Mouse (Mus musculus) telencephalon, adult 2 months (tissue): ENCODE results near the gene Magi2.

Source experiments
- DNase-seq: peaks from one replicate; pipeline ENCODE4 v3.0.0-alpha.2; 2011; ENCODE audit warnings: low read depth, low spot score

Gene Magi2

GRCm38 (mm10) chr5:20499031-20499600 lies 1272.3 kb downstream of the Magi2 start:
- DNase-seq = no peak

GRCm38 (mm10) chr5:20508609-20509008 lies 1281.8 kb downstream of the Magi2 start:
- DNase-seq = no peak

GRCm38 (mm10) chr5:20509606-20510005 lies 1282.8 kb downstream of the Magi2 start:
- DNase-seq = no peak

- DNase-seq = no peak
Measured at GRCm38 (mm10) chr5:20512377-20513126, 1285.7 kb downstream of the Magi2 start.

DNA sequence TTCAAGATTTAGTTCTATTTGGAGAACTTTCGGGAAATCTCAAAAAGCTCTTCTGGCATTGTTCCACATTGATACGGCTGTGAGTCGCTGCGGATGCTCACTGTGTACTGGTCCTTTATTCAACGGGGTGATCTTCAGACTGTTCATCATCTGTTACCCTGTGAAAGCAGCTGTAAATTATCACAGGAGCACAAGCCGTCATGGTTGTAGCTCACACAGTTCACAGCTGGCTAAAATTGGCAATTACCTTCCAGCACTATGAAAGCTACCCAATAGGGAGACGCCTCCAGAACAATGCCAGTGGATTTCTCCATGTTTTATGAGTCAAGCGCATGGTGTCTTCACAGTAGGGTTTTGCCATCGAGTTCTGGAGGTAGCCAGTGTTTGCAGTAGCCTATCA lies 1294.8 kb downstream of the Magi2 start:
- no peak for DNase-seq

DNA sequence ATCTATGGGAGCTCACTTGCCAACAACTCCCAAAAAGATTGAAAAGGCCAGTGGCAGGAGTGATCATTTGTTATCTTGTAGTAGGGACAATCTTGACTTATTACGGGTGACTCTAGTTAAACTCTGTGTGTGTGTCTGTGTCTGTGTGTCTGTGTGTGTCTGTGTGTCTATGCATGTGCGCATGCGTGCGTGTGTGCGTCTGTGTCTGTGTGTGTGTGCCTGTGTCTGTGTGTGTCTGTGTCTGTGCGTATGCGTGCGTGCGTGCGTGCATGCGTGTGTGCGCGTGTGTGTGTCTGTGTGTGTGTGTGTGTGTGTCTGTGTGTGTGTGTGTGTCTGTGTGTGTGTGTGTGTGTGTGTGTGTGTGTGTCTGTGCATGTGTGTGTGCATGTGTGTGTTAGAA lies 1295.2 kb downstream of the Magi2 start:
- no peak for DNase-seq

GRCm38 (mm10) chr5:20523776-20524175 lies 1296.9 kb downstream of the Magi2 start:
- peak; percentile 50 for DNase-seq

DNA sequence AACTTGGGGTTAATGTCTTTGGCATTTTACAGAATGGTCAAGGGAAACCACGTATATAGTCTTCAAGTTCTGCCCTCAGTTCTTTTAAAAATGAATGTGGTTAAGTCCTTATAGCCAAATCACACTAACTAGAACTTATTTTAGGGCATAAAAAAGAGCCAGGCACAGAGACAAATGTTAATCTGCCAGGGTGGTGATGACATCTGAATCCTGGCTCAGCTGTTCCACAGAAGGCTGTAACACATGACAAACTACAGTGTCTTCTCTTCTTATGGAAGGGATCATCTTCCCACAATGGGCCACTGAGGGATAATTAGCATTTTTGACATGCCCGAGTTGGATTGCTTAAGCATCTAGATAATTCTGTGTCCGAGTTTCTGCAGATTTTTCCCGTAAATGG lies 1299.8 kb downstream of the Magi2 start:
- peak; percentile 68 for DNase-seq

GRCm38 (mm10) chr5:20536544-20536943 lies 1309.7 kb downstream of the Magi2 start:
- DNase-seq = no peak

GRCm38 (mm10) chr5:20537369-20538022 lies 1310.7 kb downstream of the Magi2 start:
- DNase-seq = no peak

- no peak for DNase-seq
Measured at GRCm38 (mm10) chr5:20544374-20544773, 1317.5 kb downstream of the Magi2 start.

DNA sequence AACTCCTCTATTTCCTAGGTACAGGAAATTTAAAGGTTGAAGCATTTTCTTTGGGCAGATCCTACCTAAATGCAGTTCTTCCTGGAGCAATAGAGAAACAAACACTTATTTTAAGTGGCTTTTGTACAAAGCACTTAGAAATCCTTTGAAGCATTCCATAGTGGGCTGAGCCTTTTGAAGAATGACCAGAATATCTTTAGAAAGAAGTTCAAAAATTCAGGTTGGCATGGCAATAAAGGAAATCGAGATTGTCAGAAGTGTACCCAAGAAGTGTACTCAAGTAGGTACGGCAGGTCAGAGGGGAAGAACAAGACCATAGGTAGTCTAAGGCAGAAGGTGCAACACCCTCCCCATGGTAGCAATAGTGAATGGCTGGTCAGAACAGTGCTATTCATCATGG lies 1332.5 kb downstream of the Magi2 start:
- no peak for DNase-seq

- no peak for DNase-seq
Measured at GRCm38 (mm10) chr5:20559821-20560220, 1333.0 kb downstream of the Magi2 start.

DNA sequence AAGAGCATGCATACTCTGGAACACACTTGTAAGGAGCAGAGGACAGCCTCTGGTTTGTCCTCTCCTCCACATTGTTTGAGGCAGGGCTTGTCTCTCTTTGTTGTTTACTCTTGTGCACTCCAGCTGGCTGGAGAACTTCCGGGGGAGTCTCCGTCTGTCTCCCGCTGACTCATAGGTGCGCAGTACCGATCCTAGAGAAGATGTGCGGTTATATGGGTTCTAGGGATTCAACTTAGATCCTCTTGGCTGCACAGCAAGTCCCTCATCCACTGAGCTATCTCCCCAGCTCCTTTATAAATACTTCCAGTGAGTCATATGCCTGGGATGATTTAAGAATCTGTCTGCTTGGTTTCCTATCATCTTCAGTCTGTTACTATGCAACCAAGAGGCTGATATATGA lies 1341.6 kb downstream of the Magi2 start:
- peak; percentile 95 for DNase-seq

- DNase-seq = no peak
Measured at GRCm38 (mm10) chr5:20568966-20569365, 1342.1 kb downstream of the Magi2 start.

GRCm38 (mm10) chr5:20574816-20575215 lies 1348.0 kb downstream of the Magi2 start:
- DNase-seq = no peak

DNA sequence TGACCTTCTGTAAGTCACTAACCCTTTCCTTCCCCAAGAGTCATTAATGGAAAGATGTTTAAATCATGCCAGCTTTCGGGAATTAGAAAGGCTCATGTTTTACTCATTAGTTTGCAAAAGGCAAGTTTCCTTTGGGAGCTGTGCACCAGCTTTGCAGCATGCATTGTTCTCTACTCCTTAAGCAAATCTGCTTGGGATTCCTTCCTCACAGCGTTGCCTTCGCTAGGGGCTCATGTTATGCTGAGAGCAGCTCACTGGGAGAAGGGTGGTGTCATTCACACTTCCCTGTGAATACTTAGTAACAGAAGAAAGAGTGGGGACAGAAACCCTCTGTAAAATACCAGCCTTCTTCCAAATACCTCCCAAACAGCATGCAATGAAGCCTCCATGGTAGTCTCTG lies 1349.0 kb downstream of the Magi2 start:
- no peak for DNase-seq

- no peak for DNase-seq
Measured at GRCm38 (mm10) chr5:20576266-20576665, 1349.4 kb downstream of the Magi2 start.

DNA sequence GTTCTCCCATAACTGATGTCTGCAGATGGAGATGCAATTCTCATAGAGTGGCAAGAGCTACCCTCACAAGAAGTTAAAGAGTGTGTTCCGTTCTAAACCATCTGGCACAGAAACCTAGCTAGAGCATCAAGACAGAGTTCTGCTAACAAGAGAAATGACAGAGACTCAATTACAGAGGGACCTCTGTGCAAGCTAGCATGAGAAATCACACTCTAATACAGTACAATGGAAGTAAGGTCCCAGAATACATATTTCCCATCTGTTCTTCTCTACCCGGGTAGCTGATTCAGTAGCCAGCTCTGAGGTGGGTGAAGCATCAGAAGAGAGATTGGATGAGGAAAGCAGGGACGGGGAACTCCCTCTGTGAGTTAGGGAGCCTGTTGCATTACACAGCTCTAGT lies 1351.8 kb downstream of the Magi2 start:
- DNase-seq = peak; percentile 77

DNA sequence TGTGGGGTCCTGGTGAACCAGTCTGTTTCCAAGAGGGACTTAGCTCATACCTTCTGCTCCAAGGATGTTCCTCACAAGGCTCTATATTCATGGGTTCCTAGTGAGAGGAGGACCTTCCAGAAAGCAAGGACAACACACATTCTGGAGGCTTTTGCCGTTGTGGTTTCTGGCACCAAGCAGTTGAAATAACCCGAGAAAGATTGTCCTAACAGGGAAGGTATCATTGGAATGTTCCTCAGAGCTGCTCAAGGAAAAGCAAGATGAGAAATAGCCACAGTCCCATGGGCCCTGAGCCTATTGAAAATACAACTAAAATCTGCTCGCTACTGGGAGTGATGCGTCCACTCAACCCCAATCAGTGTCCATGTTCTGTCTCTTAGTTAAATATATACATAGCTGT lies 1353.8 kb downstream of the Magi2 start:
- DNase-seq = no peak

DNA sequence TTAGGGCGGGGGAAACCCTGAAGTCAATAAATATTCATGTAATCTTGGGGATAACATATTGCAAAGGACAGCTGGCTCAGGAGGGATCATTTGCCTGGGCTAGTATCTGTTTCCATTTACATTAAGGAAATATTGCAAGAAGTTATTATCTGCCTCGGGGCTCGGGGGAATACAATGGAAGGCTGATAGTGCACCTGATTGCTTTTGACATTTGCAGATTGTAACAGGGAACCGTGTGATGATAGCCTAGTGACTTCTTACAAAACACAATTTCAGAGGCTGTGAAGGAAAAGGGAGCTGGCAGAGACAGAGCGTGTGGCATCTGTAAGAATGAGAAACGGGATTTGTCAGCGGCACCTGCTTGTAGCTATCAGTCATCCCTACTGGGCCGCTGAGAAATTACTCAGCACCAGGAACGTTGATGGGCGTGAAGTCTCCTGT lies 1356.2 kb downstream of the Magi2 start:
- DNase-seq = no peak

DNA sequence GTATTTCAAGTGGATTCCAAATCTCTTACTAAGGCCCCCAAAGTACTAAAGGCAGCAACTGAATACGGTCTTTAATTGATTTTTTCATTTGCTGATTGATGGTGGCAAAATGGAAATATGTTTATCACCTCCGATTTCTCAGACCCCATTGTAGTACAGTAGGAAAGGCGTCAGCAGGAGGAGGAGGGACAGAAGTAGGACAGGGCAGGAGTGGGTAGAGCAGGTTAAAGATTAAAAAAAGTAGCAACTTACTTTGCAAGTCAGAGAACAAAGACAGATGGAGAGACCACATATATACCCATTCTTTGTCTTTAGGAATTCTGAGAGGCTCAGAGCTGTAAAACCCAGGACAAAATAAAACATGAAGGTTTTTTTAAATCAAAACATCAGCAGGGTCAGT lies 1356.8 kb downstream of the Magi2 start:
- DNase-seq = no peak

- no peak for DNase-seq
Measured at GRCm38 (mm10) chr5:20584769-20585168, 1357.9 kb downstream of the Magi2 start.
